Mouse (Mus musculus) embryonic fibroblast, embryonic 13.5 days (primary cell): Measurements from ENCODE around the gene Ovch2.
A peak's percentile ranks its signal among the peaks of the same experiment; 100 is the strongest.

ENCODE experiments used
- CTCF ChIP-seq: IDR thresholded peaks from 2 replicates; pipeline ENCODE4 v1.5.1; 2011; ENCODE audit warnings: mild to moderate bottlenecking, control low read depth, low read length, moderate library complexity, borderline replicate concordance; ENCODE audit not compliant: insufficient read depth
- POLR2A ChIP-seq: IDR thresholded peaks from 2 replicates; pipeline ENCODE4 v1.6.1; 2011; ENCODE audit warnings: low read depth, mild to moderate bottlenecking, control low read depth, low read length, moderate library complexity

DNA sequence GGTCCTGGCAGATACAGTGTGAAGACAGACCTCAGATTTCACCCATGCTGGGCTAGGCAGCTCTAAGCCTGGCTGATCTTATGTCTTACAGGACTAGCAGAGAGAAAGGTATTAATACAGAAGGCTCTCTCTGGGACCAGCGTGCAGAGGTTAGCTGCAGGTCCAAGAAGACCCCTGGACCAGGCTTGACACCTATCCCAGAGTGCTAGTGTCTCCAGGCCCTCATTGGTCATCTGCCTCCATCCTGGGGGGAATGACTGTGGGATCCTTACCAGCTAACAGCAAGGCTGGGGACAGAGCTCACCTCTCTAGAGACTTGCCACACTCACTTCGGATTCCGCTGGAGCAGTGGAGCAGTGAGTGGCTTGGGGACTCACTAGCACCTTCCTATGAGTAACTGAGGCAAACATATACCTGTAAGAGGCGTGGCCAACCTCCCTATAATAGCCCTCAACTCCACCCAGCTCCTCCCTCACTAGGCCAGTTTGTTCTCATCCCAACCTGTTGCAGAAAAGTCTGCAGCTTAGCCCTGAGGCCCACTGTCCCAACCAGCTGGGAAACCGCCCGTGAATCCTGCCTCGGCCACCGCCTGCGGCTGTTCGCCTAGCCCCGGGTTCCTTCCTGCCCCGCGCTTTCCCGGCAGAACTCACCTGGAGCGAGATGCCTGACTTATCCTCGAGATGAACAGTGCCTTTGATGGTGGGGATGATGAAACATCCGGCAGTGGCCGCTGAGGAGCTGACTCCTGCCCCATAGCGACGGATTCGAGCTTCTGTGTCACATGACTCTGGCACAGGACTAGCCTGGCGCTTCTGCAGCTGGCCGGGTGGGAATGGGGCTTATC lies 43.5 kb downstream of the Ovch2 start, which contains the start of gene Cyb5r2:
- peak; percentile 44; the same call in 1 of the 2 replicates for TF ChIP-seq POLR2A
- no peak for TF ChIP-seq CTCF
